21 mouse cellular contexts compared by ENCODE assay signal in genomic region chr12:3881474-3881873, GRCm38 (mm10).
DNase-seq lines count a peak whose midpoint lies in the region; ATAC-seq lines count a peak whose summit lies in the region.
"Had no signal": no experiment of that assay in that cellular context is flagged by ENCODE, and none has a peak within 500 bp of the region (broad histone marks: within the 10 kb centered on the region; RNA-seq: fewer than 3 reads in every experiment).

No protein-coding gene starts in this region.

- H3K27ac ChIP-seq in heart, embryonic 13.5 days (replicated peaks): 0 out of 2 replicates have a peak overlapping the region, but pooled peaks have one; percentile 32
- H3K27ac ChIP-seq in midbrain, embryonic 10.5 days (replicated peaks): 0 out of 2 replicates have a peak overlapping the region, but pooled peaks have one; percentile 43
- no peak overlapping the region for H3K27ac ChIP-seq in midbrain, embryonic 16.5 days (ENCODE audit: low read length)
- H3K27ac ChIP-seq: embryonic facial prominence, embryonic 13.5 days; forebrain, embryonic 12.5 days; heart, adult 2 months; heart, embryonic 15.5 days; hindbrain, embryonic 10.5 days; hindbrain, embryonic 14.5 days; intestine, embryonic 15.5 days had no signal

- peaks cover 66% of the 10 kb centered on the region for H3K4me1 ChIP-seq in heart, embryonic 13.5 days
- peaks cover 38% of the 10 kb centered on the region for H3K4me1 ChIP-seq in midbrain, embryonic 10.5 days
- H3K4me1 ChIP-seq in midbrain, embryonic 16.5 days (ENCODE audit: control insufficient read depth, insufficient read depth, low read length): peaks cover 20% of the 10 kb centered on the region

- H3K4me3 ChIP-seq in heart, embryonic 13.5 days: no peak overlapping the region
- H3K4me3 ChIP-seq in midbrain, embryonic 10.5 days: no peak overlapping the region
- H3K4me3 ChIP-seq in midbrain, embryonic 16.5 days (ENCODE audit: low read depth, low read length): no peak overlapping the region
- H3K4me3 ChIP-seq: embryonic facial prominence, embryonic 13.5 days; forebrain, embryonic 12.5 days; heart, adult 2 months; heart, embryonic 15.5 days; hindbrain, embryonic 10.5 days; intestine, embryonic 15.5 days had no signal

- no peaks in the 10 kb centered on the region for H3K27me3 ChIP-seq in heart, embryonic 13.5 days (replicated peaks)
- peaks cover 15% of the 10 kb centered on the region; the same call in 1 of the 2 replicates for H3K27me3 ChIP-seq in midbrain, embryonic 10.5 days (ENCODE audit: low read depth, poor library complexity, severe bottlenecking)
- H3K27me3 ChIP-seq in midbrain, embryonic 16.5 days (ENCODE audit: control insufficient read depth, insufficient read depth, low read depth, low read length): no peaks in the 10 kb centered on the region
- H3K27me3 ChIP-seq: embryonic facial prominence, embryonic 13.5 days; forebrain, embryonic 12.5 days; heart, embryonic 15.5 days; intestine, embryonic 15.5 days had no signal

- H3K9me3 ChIP-seq in heart, embryonic 13.5 days: no peaks in the 10 kb centered on the region
- no peaks in the 10 kb centered on the region for H3K9me3 ChIP-seq in midbrain, embryonic 10.5 days (replicated peaks)
- no peaks in the 10 kb centered on the region for H3K9me3 ChIP-seq in midbrain, embryonic 16.5 days (replicated peaks; ENCODE audit: control insufficient read depth, low read length, poor library complexity, severe bottlenecking)
- H3K9me3 ChIP-seq: embryonic facial prominence, embryonic 13.5 days; forebrain, embryonic 12.5 days; heart, embryonic 15.5 days; hindbrain, embryonic 10.5 days; intestine, embryonic 15.5 days had no signal

- WGBS in heart, embryonic 13.5 days: 68% methylated on average over 3 of the region's 3 CpGs
- WGBS in midbrain, embryonic 10.5 days: 82% methylated on average over 3 of the region's 3 CpGs
- WGBS in midbrain, embryonic 16.5 days: 91% methylated on average over 3 of the region's 3 CpGs

- H3K9ac ChIP-seq in heart, embryonic 13.5 days: peak overlapping the region; percentile 40; the same call in 1 of the 2 replicates
- H3K9ac ChIP-seq in midbrain, embryonic 16.5 days (ENCODE audit: low read depth, low read length): no peak overlapping the region
- H3K9ac ChIP-seq: embryonic facial prominence, embryonic 13.5 days; forebrain, embryonic 12.5 days; heart, embryonic 15.5 days; hindbrain, embryonic 14.5 days; intestine, embryonic 15.5 days had no signal

- no peak overlapping the region for H3K4me2 ChIP-seq in heart, embryonic 13.5 days
- H3K4me2 ChIP-seq in midbrain, embryonic 16.5 days (ENCODE audit: low read length): no peak overlapping the region
- H3K4me2 ChIP-seq: embryonic facial prominence, embryonic 13.5 days; forebrain, embryonic 12.5 days; heart, embryonic 15.5 days; hindbrain, embryonic 14.5 days; intestine, embryonic 15.5 days had no signal

- no peak for ATAC-seq in heart, embryonic 13.5 days (ENCODE audit: extremely low read depth, insufficient number of reproducible peaks, low FRiP score, low TSS enrichment)
- no peak for ATAC-seq in midbrain, embryonic 16.5 days
- ATAC-seq: forebrain, embryonic 16.5 days; intestine, embryonic 15.5 days had no signal

- H3K36me3 ChIP-seq in heart, embryonic 13.5 days: peaks cover 89% of the 10 kb centered on the region
- H3K36me3 ChIP-seq in midbrain, embryonic 10.5 days: 0 out of 2 replicates have a peak, but pooled peaks cover 2% of the 10 kb centered on the region
- peaks cover 7% of the 10 kb centered on the region; the same call in 1 of the 2 replicates for H3K36me3 ChIP-seq in midbrain, embryonic 16.5 days (ENCODE audit: control insufficient read depth, insufficient read depth, low read length)

- DNase-seq in heart, adult 18-20 months: no peak
- DNase-seq in midbrain, embryonic 10.5 days (ENCODE audit: low spot score): no peak
- peak; percentile 72 for DNase-seq in adrenal gland, postnatal 14 days
- DNase-seq in adipocyte (ENCODE audit: low spot score): no peak
- no peak for DNase-seq in lung, postnatal 4 days
- DNase-seq: cerebellum, adult 11-12 months; cerebellum, adult 9-11 months; cerebellum, postnatal 36 days; gastrocnemius, postnatal 10 days; heart, adult 2 months; heart, postnatal 14 days; kidney, adult 18-20 months had no signal
